Mouse (Mus musculus) megakaryocyte, embryonic 14.5 days (primary cell): ENCODE measurements around the gene Dock4.

Experiments
- FLI1 ChIP-seq: IDR thresholded peaks from 2 replicates; pipeline ENCODE4 v1.6.1; 2012; ENCODE audit warnings: low read length, inconsistent platforms, mixed read lengths
- GATA1 ChIP-seq: IDR thresholded peaks from 3 replicates; pipeline ENCODE4 v1.6.1; 2012; ENCODE audit warnings: mixed read lengths, low read length, inconsistent platforms, borderline replicate concordance

GRCm38 (mm10) chr12:40622926-40623325 lies 177.2 kb downstream of the Dock4 start:
- TF ChIP-seq GATA1: no peak
- no peak for TF ChIP-seq FLI1
